Mouse (Mus musculus) bone marrow, adult 2 months (tissue): ENCODE results near the gene Khk.

Experiments
- CTCF ChIP-seq: fragments of 200-500 bp; IDR thresholded peaks from 2 replicates; pipeline ENCODE4 v1.5.1; 2011; ENCODE audit warnings: low read length, control low read depth; ENCODE audit not compliant: control insufficient read depth, insufficient read depth
- POLR2A ChIP-seq: fragments of 200-500 bp; IDR thresholded peaks from 2 replicates; pipeline ENCODE4 v1.6.1; 2011; ENCODE audit warnings: low read depth, mild to moderate bottlenecking, control low read depth, low read length, borderline replicate concordance; ENCODE audit not compliant: control insufficient read depth

DNA sequence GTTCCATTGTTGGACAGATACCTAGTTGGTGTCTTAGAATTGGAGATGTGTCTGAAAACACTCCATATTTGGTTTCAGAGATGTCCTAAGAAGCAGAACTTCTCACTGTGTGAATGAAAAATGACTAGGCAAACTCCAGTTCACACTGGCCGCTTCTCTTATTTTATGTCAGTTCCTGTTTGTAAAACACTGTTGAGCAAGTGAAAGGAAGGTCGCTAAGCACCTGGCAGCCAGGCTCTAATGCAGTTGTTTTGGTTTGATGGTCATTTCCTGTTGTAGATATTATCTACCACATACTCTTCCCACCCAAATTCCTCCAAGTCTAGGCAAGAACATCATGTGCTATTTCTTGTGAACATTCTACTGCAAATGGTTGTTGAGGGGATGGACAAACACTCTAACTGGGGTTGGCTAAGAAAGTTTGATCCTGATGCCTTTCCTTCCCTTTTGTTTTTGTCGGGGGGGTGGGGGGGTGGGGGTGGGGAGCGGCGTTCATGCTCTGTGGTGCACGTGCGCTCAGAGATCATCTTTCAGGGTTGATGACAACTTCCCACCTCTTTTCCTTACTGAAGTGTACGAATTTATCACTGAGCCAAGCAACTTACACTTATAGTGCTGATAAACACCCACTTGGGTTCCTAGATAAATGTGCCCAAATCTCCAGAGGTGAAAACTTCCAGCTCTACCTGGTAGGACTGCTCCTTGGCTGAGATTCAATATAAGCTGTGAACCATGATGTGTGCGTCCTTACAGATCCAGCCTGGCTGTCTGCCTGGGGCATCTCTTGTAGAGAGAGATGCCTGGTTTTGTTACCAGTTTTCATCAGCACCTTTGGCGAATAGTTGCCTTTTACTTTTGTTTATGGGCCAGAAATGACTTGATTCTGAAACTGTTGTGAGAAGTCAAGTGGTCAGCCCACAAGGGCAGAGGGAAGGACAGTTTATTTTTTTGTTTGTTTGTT, 40.6 kb downstream of the Khk start:
- no peak for TF ChIP-seq POLR2A
- TF ChIP-seq CTCF = no peak
